Mouse (Mus musculus) adipocyte (in vitro differentiated cells): ENCODE results near the gene Cacybp.

Experiments used
- DNase-seq: peaks from one replicate; pipeline ENCODE4 v3.0.0-alpha.2; 2016; ENCODE audit warnings: low spot score

The Cacybp gene

DNA sequence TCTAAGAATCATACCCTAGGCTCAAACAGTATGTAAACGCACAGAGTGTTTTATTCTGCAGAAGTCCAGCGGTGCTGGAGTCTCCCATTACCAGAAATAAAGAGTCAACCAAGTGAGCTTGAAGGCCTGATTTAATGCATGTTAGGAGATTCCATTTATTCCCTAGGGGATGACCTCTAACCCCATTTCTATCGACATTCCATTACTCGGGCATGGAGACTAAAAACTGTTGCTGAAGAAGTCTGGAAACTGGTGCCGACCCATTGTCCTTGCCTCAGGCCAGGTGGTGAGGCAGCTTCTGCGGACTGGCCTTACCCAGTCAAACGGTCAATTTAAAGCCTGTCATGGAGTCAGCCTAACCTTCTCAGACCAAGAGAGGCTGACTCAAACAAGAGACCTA, 1.5 kb upstream of the Cacybp start:
- no peak for DNase-seq

DNA sequence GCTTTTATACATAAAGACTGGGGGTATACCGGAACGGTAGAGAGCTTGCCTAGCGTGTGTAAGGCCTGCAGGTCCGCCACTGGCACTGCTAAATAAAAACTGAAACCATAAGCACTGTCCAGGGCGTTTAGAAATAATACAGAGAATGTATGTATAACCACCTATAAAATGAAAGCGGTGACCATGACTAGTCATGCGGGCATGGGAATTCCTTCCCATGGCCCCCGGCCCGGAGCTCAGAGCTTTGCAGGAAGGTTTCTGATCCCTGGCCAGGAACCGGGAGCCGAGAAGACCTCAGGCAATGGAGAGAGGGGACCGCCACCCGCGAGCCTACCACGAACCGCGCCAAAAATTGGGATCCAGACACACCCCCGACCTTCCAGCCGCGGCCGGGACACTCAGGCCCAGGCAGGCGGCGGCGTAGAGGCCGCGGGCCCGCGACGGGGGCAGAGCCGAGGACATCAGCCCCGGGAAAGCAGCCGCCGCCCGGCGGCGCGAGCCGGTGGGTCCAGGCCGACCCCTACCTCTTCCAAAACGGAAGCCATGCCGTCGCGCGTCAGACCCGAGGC, 468 bp downstream of the Cacybp start:
- peak; percentile 51 for DNase-seq

DNA sequence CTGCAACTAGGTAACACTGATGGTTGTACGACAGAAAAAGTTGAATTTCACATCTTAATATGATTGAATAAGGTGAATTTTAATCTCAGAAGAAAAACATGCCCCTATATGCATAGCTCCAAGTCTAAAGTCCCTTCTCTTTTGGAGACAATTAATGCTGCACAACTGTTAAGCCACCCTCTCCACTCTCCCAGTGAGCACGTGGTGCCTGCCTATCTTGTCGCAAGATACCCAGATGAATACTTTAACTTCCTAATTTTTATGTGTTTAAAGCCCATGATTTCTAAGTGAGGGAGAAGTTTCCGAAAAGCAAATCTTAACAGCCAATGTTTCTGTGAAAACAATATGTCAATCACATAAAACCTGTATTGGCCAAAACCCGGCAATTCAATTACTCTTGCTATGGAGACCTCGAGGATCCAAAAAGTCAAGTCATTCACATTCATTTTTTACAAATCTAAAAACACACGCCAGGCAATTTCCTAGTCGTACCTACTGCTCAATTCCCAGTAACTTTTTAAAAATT, 1.0 kb downstream of the Cacybp start:
- no peak for DNase-seq

DNA sequence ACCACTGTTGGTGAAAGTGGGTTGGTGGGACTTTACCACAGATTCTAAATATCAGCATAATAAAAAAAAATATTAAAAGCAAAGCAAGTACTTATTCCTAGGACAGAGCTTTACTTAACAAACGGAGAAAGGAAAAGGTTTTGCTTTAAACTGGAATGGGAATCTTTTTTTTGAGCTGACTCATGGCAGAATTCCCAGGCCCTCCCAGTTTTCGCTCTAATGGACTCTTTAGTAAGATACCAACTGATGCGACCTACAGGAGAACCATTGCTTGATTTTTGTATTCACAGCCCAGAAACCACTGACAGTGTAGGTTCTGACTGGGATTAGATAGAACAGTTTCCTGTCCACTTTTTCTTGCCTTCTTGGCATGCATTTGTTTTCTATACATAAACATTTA, 2.1 kb downstream of the Cacybp start:
- peak; percentile 62 for DNase-seq

DNA sequence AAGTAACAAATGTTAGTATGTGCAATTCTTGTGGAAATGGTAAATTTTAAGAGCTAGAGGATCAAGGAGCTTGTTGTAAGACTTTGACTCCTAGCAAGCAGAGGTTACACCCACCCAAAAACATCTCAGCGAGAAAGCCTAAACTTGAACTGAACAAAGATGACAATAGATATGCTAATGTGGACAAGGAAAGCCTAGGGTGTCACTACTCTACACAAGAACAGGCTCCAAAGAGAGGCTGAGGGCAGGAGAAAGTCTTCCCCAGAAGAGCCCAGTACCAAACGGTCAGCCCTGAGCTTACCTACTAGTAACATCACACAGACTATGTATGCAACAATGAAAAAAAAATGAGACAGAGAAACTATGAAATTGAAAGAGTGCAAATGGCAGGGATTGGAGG, 2.8 kb downstream of the Cacybp start:
- no peak for DNase-seq

DNA sequence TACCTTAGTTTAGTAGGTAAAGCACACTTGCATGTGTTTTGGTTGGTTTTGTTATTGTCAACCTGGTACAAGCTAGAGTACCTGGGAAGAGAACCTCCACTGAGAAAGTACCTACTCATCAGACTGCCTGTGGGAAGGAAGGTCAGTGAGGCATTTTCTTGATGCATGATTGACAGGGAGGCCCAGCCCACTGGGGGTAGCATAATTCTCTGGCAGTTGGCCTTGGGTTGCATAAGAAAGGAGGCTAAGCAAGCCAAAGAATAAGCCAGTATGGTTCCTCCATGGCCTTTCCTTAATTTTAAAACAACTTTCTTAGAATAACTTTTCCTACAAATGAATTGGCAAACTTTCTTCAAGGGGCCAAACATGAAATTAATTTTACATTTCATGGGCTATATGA, 7.2 kb downstream of the Cacybp start:
- peak; percentile 49 for DNase-seq

DNA sequence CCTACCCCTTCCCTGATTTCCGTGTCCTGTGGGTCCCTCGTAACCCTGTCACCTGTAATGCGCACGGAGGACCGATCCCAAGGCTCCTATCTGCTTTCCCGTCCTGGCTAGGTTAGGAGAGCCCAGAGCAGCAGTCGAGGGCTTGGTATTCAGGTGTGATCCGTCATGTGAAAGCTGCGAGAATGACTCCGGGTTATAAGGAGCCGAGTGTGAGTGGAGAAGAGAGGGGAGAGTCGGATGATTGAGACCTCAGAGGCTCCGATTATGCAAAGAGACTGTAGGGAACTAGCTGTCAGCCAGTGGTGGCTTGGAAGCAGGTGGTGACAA, 17.4 kb downstream of the Cacybp start:
- DNase-seq, result no peak

DNA sequence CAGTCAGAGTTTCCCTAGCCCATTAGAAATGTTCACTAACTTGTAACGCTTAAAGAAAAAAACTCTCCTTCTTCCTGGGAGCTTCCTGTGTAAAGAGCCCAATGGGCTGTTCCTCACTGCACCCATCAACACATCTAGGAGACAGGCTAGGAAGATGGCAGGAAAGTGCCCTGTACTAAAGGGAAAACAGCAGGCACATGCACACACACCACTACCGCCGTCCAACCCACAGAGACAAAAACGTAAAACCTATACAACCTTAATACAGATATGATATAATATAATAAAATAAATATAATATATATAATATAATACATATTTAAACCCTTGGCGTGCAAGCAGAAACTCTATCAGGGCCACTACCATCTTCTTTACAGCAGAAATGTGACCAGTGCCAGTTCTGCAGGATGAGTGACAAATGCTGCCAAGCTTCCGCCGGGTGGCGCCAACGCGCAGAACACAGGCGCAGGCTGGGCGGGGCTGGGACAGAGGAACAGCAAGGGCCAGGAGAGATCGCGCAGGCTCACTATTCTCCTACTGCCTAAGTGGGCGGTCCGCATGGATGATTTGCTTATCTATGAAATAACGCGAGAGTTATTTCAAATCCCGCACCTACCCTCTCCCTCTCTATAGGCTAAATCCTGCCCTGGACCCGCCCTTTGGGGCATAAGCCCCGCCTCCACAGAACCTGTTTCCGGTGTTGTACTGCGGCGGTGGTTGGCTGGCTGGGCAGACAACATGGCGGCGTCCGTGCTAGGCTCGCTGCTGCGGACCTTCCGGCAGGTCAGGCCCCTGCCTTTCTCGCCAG, 17.9 kb downstream of the Cacybp start, which contains the start of gene Mrps14:
Gene Mrps14 (plus strand): TSS at position 687 of the 808 bp plus-strand sequence.
- DNase-seq, result peak; percentile 100

DNA sequence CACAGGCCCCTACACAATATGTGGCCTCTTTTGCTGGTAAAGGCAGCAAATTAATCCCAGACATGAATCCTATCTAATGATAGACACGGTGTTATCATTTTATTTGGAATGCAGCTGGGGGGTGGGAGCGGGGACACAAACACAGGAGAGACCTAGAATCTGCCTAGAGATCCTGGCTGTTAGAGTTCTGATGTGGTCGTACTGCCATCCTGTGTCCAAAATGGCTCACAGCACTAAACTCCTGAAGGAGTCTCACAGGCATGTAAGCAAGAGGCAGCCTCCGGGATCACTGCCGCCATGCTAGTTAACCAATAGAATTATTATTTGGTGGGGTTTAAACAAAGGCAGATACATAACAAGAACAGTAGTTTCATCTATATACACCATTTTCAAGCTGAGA, 28.2 kb downstream of the Cacybp start:
- peak; percentile 73 for DNase-seq

DNA sequence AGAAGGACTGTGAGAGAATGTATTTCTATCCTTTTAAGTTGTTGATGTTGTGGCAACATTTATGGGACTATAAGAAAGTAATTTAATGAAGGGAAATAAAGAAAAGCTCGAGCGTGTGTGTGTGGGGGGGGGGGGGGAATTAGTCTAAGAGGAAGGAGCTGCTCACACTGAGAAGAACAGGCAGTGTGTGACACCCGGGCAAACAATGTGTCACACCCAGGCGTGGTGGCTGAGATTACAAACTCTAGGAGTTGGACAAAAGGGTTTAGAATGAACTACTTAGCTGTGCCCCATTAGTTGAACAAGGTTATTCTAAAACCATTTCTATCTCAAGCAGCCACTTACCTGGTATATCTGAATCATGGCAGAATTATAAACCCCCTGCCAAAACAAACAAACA, 31.5 kb downstream of the Cacybp start:
- no peak for DNase-seq

DNA sequence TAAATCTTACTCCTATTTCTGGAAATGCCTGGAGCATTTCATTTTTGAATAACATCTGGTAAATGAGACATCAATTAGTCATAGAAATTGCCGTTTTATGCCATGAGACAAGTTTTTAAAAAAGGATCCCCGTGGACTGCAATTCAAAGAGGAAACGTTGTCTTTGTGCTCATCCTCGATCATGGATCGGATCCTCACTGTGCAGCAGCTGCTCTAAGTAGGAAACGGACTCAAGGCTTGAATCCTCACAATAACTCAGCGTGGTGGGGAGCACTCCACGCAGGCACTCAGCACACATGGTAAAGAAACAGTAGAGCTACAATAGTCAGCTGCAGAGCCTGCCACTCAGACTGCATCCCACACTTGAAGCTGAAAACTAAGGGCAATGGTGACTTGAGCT, 35.8 kb downstream of the Cacybp start:
- no peak for DNase-seq

DNA sequence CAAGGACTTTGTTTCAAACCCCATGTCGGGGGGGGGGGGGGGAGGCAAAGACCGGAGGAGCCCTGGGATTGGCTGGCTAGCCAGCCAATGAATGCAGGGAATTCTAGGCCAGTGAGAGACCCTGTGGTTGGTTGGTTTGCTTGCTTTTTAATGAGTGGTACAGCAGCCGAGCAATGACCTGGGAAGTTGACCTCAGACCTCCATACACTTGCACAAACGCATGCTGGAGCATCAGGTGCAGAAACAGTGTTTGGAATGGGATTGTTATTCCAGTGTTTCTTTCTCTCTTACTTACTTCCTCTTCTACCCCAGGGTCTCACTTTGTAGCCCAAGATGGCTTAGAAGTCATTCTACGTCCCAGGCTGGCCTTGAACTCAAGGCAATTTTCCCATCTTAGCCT, 46.1 kb downstream of the Cacybp start:
- DNase-seq, result no peak

DNA sequence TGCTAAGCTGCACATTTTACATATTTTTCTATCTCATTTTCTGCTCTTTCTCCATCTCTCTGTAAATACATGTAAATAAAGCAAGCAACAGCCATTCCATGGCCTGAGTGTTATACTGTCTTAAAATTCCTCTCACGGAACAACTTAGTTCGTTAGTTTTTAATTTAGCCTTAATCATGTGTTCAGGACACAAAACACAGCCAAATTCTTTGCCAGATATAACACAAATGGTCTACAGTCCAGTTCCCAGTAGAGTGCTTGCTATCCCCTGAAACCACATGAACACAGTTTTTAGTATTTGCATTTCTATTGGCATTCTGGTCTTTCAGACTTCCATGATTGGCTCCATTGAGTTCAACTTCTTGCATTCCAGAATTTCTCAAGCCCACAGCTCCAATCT, 54.5 kb downstream of the Cacybp start:
- DNase-seq, result no peak

DNA sequence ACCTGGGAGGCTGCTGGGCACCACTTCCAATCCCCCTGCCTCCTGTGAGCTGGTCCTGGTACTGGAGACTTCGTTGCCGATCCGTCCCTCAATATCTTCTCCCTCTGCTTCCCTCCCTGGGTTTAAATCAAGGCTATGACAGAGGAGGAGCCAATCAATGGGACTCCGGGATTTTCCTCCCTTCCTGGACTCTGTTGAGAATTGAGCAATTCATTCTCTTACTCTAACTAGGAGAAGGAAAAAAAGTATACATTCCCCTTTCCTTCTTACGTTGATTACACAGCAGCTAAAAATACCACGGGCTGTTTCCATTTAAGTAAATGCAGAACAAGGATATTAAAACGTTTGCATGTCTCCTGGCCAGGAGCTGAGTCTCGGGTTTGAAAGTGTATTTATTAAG, 59.2 kb downstream of the Cacybp start, which contains the start of gene Tnn:
Gene Tnn (minus strand): TSS at position 101 of the 400 bp plus-strand sequence.
- no peak for DNase-seq
